Mouse (Mus musculus) activated CD4-positive, CD25-positive, alpha-beta regulatory T cell, adult 4 months (primary cell): ENCODE data around the gene Tmem74b. TPM values are rescaled to one million over a fixed set of nuclear protein-coding genes. Genes with fewer than 3 reads are reported as not detected.
A peak's percentile ranks its signal among the peaks of the same experiment; 100 is the strongest.

Source experiments
- ATAC-seq: one replicate; pipeline ENCODE4 v1.8.0; 2017
- polyA plus RNA-seq, 2 experiments: library from polyadenylated mRNA; unstranded; fragments of 100-300 nt; shearing (Covaris generic); gene quantifications; one replicate each; pipeline ENCODE4 v1.2.1; 2017

The Tmem74b gene
- polyA plus RNA-seq, 2 experiments from 2014 or later: not detected

DNA sequence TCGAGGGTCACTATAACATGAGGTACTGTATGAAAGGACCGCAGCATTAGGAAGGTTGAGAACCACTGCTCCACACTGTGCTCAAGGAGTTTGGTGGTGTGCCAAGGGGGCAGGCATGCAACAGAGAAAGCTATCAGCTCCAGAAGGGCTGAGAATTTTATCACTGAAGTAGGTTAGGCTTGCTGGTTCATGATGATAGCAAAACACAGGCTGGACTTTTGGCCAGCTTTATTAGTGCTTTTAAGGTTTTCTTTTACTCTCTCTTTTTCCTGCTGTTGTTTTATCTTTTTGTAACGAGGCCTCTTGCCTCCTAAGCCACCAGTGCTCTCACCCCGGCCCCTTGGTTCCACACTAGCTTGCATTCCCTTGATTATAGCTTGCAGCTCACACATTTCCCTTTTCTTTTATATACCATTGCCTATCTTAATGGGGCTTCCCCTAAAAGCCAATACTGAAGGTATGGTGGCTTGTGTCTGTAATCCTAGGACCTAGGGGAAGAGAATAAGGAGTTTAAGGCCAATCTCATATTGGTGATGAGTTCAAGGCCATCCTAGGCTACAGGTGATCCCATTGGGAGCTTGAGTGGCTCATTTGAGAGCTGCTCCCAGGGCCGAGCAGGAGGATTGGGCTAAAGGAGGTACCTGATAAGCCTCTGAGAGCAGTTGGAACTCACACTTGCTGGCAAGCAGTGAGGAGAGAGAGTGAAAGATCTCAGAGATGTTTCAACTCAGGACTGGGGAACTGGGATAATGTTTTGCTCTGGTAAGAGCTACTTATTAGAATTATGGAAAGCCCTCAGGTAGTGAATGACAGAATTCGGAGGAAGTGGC lies 41.3 kb downstream of the Tmem74b start:
- no peak for ATAC-seq

DNA sequence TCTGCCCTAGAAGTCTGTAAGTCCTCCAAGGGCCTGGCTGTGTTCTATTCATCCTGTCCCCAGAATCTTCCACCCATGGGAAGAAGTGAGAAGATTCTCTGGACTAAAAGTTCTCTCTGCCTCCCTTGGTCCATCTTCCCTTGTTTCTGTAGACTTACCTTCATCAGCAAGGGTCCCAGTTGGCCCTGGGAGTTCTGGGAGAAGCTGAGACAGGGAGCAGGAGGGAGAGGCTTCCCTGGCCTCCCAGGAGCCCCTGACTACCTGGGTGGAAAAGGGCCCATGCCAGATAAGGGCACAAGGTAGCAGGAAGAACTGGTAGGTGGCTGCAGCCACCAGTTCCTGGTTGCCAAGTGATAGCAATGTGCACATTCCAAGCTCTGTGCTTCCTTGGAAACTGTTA lies 42.0 kb downstream of the Tmem74b start, which contains the start of gene Psmf1:
Gene Psmf1 (minus strand): TSS at position 342 of the 400 bp plus-strand sequence.
- no peak for ATAC-seq

DNA sequence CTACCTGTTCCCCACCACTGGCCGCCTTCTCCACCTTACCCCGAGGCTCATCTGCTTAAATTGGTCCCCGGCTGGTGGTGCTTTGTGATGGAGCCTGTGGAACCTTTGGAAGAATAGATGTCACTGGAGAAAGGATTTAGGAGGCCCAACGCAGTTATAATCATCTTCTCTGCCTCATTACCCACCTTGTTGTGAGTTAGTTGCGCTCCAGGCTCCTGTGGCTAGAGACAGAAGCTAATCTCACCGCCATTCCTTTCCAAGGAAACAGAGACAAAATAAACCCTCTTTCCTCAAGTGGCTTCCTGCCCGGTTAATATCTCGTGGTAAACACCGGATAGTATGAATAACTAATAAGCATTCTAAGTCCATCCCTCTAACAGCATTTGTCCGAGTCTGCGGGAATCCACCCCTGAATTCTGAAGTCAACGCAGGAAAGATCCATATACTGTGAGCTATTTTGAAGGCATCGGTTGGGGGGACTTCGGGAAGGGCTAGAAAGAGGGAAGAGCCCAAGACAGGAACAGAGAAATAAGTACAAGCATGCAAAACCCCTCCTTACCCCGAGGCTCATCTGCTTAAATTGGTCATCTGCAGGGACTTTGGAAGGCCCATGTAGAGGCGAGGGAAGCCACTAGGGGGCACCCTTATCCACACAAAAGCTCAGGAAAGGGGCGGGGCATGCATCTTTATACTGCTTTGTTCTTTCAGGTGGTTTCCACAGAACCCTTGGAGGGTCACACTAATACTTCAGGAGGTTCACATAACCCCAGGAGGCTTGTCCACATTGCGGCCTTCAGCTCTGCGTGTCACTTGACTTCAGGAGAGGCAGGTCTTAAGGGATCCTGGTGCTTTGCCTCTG lies 46.3 kb downstream of the Tmem74b start:
- ATAC-seq: peak; percentile 77

DNA sequence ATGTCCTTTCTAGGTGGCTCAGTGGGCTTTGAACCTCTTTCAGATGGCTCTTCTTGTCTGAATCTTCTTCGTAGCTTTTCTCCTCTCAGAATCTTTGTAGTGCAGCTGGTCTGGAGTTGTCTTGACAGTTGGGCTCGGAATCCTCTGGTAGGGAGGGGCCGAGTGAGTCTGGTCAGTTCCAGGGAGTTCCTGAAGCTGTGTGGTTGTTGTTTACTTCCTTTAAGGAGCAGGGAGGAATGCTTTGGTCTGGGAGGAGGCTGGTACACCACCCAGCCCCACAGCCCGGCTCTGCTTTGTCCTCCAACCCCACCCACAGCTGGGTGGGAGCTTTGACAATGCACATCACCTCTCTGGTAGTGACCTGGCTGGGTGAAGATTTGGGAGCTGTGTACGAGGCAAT lies 49.5 kb downstream of the Tmem74b start:
- ATAC-seq: no peak

DNA sequence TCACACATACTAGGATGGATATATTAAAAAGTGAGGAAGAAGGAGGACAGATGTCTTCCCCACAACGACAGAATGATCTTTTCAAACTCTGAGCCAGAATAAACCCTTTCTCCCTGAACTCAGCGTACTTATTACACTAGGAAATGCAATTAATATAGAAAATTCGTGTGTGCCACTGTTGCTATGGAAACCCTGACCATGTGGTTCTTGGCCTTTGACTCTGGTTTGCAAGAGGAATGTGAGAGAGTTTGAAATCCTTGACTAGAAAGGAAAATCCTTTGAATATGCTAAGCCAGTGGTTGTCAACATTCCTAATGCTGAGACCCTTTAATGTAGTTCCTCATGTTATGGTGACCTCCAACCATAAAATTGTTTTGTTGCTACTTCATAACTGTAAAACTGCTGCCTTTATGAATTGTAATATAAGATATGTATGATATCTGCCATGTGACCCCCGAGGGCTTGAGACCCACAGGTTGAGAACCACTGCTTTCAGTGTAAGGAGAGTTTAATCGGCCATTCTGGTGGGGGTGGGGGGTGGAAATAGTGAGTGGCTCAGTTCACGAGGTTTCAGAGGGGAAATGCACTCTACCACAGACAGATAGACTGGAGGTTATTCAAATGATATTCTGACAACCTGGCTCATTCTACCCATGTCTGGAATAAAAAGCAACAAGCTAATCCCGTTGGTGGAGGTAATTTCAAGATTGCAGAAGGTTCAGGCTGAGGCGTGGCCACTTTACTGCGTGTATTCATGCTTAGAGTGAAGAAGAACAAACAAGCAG lies 54.7 kb downstream of the Tmem74b start:
- no peak for ATAC-seq

DNA sequence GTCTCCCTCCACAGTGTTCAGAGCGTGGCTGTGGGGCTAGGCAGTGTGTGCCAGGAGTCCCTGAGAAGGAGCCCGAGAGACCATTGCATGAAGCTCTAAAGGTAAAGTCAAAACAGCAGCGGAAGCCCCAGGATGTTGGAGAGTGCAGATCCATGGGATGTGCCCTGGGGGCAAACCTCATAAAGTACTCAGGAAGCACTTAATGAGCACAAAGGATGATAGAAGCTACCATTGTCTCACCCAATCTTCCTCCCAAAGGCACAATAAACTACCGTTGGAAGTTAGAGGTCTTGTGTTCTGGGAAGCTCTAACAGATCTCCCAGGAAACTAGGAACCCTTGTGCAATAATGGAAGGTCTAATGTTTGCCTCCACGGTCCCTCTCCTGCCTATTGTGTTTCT lies 55.6 kb downstream of the Tmem74b start:
- ATAC-seq: no peak

DNA sequence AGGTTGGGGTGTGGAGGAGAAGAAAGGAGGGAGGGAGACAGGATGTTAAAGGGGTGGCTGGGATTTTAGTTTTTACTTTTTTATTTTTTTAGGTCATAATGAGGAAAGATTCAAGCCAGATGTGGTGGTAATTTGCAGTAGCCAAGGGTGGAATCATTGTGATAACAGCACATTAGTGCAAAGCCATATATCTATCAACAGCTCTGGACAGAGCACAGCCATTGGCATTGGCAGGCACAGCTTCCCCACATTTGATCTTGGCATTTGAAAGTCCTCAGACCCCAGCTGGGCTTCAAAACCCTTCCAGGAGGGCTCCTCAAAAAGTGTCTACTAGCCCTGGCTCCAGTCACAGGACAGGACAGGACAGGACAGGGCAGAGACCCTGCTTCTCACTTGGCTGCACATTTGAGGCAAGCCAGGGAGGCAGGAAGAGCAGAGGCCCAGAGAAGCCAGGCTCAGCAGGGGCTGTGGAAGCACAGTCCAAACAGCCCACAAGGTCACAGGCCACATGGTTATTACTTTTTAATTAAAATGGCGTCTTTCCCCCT lies 57.1 kb downstream of the Tmem74b start:
- no peak for ATAC-seq

Other genes starting within 250 kb of the Tmem74b start
- not detected for gene 4921509C19Rik, start 225.9 kb upstream of the Tmem74b start, polyA plus RNA-seq
- gene Nsfl1c, start 207.8 kb upstream of the Tmem74b start, polyA plus RNA-seq: 100 to 1,000 TPM; 117 to 159 TPM
- gene Fkbp1a, start 159.5 kb upstream of the Tmem74b start, polyA plus RNA-seq: 100 to 1,000 TPM; 298 to 313 TPM
- 10 to 100 TPM; 79.8 to 85.3 TPM for gene Sdcbp2, start 129.4 kb upstream of the Tmem74b start, polyA plus RNA-seq
- gene Snph, start 69.4 kb upstream of the Tmem74b start, polyA plus RNA-seq: under 1 TPM in 1 of 2 experiments, not detected in 1; 0.15 TPM
- gene Rad21l, start 33.5 kb upstream of the Tmem74b start, polyA plus RNA-seq: not detected
- gene Psmf1, start 42.2 kb downstream of the Tmem74b start, polyA plus RNA-seq: 10 to 100 TPM; 66.8 to 71.8 TPM
- not detected for gene Rspo4, start 140.9 kb downstream of the Tmem74b start, polyA plus RNA-seq
- gene Angpt4, start 209.2 kb downstream of the Tmem74b start, polyA plus RNA-seq: not detected